Mouse (Mus musculus) lung, postnatal 0 days (tissue): ENCODE results near the gene Tmem269.

Experiments used
- CTCF ChIP-seq: IDR thresholded peaks from 2 replicates; pipeline ENCODE4 v1.5.1; 2016; ENCODE audit warnings: antibody characterized with exemption, mild to moderate bottlenecking
- EP300 ChIP-seq: IDR thresholded peaks from 2 replicates; pipeline ENCODE4 v1.6.1; 2016; ENCODE audit warnings: antibody characterized with exemption, mild to moderate bottlenecking, control low read depth

- TF ChIP-seq CTCF (no peak), EP300 (no peak)
These were observed 28.7 kb upstream of the Tmem269 start for GRCm38 (mm10) chr4:119246688-119247225.
